Mouse (Mus musculus) spleen, adult 2 months (tissue): Measurements from ENCODE around the gene Mmd. TPM values are rescaled to one million over a fixed set of nuclear protein-coding genes. Genes with fewer than 3 reads are reported as not detected.

Experiments
- DNase-seq, 2 experiments: peaks; one replicate each; pipeline versions ENCODE4 v3.0.0 to v3.0.0-alpha.2; 2012 to 2021; ENCODE audit warnings: low spot score in 2 of 2, low read depth in 1 of 2
- H3K27ac ChIP-seq: fragments of 200-500 bp; 2 replicates; pipeline ENCODE4 v1.5.1; 2012; ENCODE audit warnings: low read length, inconsistent platforms; ENCODE audit not compliant: insufficient read depth
- H3K27me3 ChIP-seq: fragments of 200-500 bp; 2 replicates; pipeline ENCODE4 v1.6.1; 2012; ENCODE audit warnings: mild to moderate bottlenecking, moderate library complexity, low read length, inconsistent platforms; ENCODE audit not compliant: control insufficient read depth, insufficient read depth
- H3K36me3 ChIP-seq: fragments of 200-500 bp; 2 replicates; pipeline ENCODE4 v1.6.1; 2012; ENCODE audit warnings: mild to moderate bottlenecking, low read length, inconsistent platforms; ENCODE audit not compliant: control insufficient read depth, insufficient read depth
- H3K4me1 ChIP-seq: fragments of 200-500 bp; 2 replicates; pipeline ENCODE4 v1.6.1; 2011; ENCODE audit warnings: inconsistent platforms; ENCODE audit not compliant: control insufficient read depth, insufficient read depth, insufficient read length
- H3K4me3 ChIP-seq: fragments of 200-500 bp; 2 replicates; pipeline ENCODE4 v1.5.1; 2011; ENCODE audit warnings: mild to moderate bottlenecking, inconsistent platforms; ENCODE audit not compliant: insufficient read depth, insufficient read length; ENCODE audit errors: extremely low read depth
- CTCF ChIP-seq: fragments of 200-500 bp; IDR thresholded peaks from 2 replicates; pipeline ENCODE4 v1.5.1; 2011; ENCODE audit warnings: mild to moderate bottlenecking, inconsistent platforms; ENCODE audit not compliant: insufficient read depth, insufficient read length, insufficient replicate concordance; ENCODE audit errors: extremely low read depth
- POLR2A ChIP-seq: fragments of 200-500 bp; IDR thresholded peaks from 2 replicates; pipeline ENCODE4 v1.6.1; 2011; ENCODE audit warnings: low read depth, low read length, inconsistent platforms
- WGBS: fragments of 180-500 bp; shearing (Covaris S2); methylation state at CpG from one replicate; pipeline ENCODE4 v1.1.7; 2018; 5-methylcytosine and 5-hydroxymethylcytosine counted together
- polyA plus RNA-seq: library from polyadenylated mRNA; depleted of rRNA; stranded (reverse); fragments of >200 nt; gene quantifications from 2 replicates; pipeline ENCODE4 v1.2.3, GENCODE M21; 2012

Gene Mmd
- polyA plus RNA-seq, 1 experiment, result 9.6 TPM

GRCm38 (mm10) chr11:90227000-90227922 lies 22.0 kb upstream of the Mmd start:
- Histone ChIP-seq H3K27me3 (no peaks in the 10 kb centered on the region), H3K27ac (no peak overlapping the region), H3K4me3 (no peak overlapping the region), H3K4me1 (peaks cover 8% of the 10 kb centered on the region; the same call in 1 of the 2 replicates), H3K36me3 (no peaks in the 10 kb centered on the region)
- TF ChIP-seq POLR2A (no peak), CTCF (no peak)
- DNase-seq, result no peak
- 63% methylated on average over 12 of the region's 12 CpGs for WGBS

GRCm38 (mm10) chr11:90228251-90228949 lies 20.9 kb upstream of the Mmd start:
- Histone ChIP-seq H3K4me3 (no peak overlapping the region), H3K27ac (no peak overlapping the region), H3K27me3 (no peaks in the 10 kb centered on the region), H3K4me1 (peaks cover 8% of the 10 kb centered on the region; the same call in 1 of the 2 replicates), H3K36me3 (no peaks in the 10 kb centered on the region)
- TF ChIP-seq CTCF (no peak), POLR2A (no peak)
- 89% methylated on average over 9 of the region's 9 CpGs for WGBS
- DNase-seq, result no peak

GRCm38 (mm10) chr11:90229800-90230199 lies 19.5 kb upstream of the Mmd start:
- TF ChIP-seq CTCF, result no peak
- TF ChIP-seq POLR2A, result no peak
- Histone ChIP-seq H3K27me3 (no peaks in the 10 kb centered on the region), H3K36me3 (no peaks in the 10 kb centered on the region), H3K4me3 (no peak overlapping the region), H3K4me1 (peaks cover 5% of the 10 kb centered on the region; the same call in 1 of the 2 replicates), H3K27ac (no peak overlapping the region)
- DNase-seq, result no peak

GRCm38 (mm10) chr11:90230671-90231070 lies 18.6 kb upstream of the Mmd start:
- Histone ChIP-seq H3K36me3 (no peaks in the 10 kb centered on the region), H3K27ac (no peak overlapping the region), H3K27me3 (no peaks in the 10 kb centered on the region), H3K4me1 (peaks cover 5% of the 10 kb centered on the region; the same call in 1 of the 2 replicates), H3K4me3 (no peak overlapping the region)
- DNase-seq, result no peak
- WGBS, result 92% methylated on average over 2 of the region's 2 CpGs
- TF ChIP-seq CTCF, result no peak
- TF ChIP-seq POLR2A, result no peak

- peaks cover 2% of the 10 kb centered on the region; the same call in 1 of the 2 replicates for H3K4me1 ChIP-seq
- TF ChIP-seq CTCF (no peak), POLR2A (no peak)
- no peaks in the 10 kb centered on the region for H3K27me3 ChIP-seq
- 47% methylated on average over 2 of the region's 2 CpGs for WGBS
- no peak overlapping the region for H3K4me3 ChIP-seq
- DNase-seq, result no peak
- H3K36me3 ChIP-seq, result no peaks in the 10 kb centered on the region
- no peak overlapping the region for H3K27ac ChIP-seq
These were observed 17.6 kb upstream of the Mmd start for GRCm38 (mm10) chr11:90231631-90232030.

- no peaks in the 10 kb centered on the region for H3K27me3 ChIP-seq
- WGBS, result 59% methylated on average over 4 of the region's 4 CpGs
- H3K27ac ChIP-seq, result no peak overlapping the region
- peaks cover 1% of the 10 kb centered on the region; the same call in 1 of the 2 replicates for H3K4me1 ChIP-seq
- TF ChIP-seq POLR2A, result no peak
- no peak for DNase-seq
- H3K36me3 ChIP-seq, result no peaks in the 10 kb centered on the region
- no peak overlapping the region for H3K4me3 ChIP-seq
These were observed 16.6 kb upstream of the Mmd start for GRCm38 (mm10) chr11:90232685-90233084.
